Mouse (Mus musculus): ENCODE measurements at regions not wholly inside any gene's neighbourhood (a gene's known extent, or its start where the extent isn't known, plus 50 kb on each side); places are given as distances from the start of the nearest gene placed in this dataset.

DNA sequence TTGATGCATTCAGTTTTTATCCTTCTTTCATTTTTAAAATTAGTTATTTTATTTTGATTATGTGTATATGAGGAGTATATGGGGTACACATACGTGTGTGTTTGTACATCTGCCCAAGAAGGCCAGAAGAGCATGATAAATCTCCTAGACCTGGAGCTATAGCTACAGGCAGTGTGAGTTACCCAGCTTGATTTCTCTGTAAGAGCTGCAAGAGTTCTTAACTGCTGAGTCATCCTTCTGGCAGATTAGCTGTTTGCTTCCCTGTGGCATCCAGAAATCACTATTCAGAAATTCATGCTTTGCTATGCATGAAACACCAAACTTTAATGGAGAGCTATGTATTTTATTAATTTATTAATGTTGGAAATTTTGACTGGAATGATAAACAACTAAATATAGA, 466.3 kb upstream of the Zwint start:
- ATAC-seq (no peak), DNase-seq (ENCODE audit: low spot score) (no peak)
- Histone ChIP-seq H3K4me3 (ENCODE audit: low read depth, low read length) (no peak overlapping the region), H3K4me1 (ENCODE audit: control insufficient read depth, insufficient read depth, low read length) (no peaks in the 10 kb centered on the region), H3K36me3 (ENCODE audit: control insufficient read depth, insufficient read depth, low read length) (no peaks in the 10 kb centered on the region), H3K9ac (ENCODE audit: low read length) (no peak overlapping the region), H3K4me2 (ENCODE audit: low read length) (no peak overlapping the region), H3K9me3 (replicated peaks; ENCODE audit: control insufficient read depth, low read length) (no peaks in the 10 kb centered on the region), H3K27me3 (replicated peaks; ENCODE audit: control insufficient read depth, insufficient read depth, low read length) (no peaks in the 10 kb centered on the region), H3K27ac (ENCODE audit: low read depth, low read length) (no peak overlapping the region)
- 71% methylated on average over 1 of the region's 1 CpGs for WGBS

DNA sequence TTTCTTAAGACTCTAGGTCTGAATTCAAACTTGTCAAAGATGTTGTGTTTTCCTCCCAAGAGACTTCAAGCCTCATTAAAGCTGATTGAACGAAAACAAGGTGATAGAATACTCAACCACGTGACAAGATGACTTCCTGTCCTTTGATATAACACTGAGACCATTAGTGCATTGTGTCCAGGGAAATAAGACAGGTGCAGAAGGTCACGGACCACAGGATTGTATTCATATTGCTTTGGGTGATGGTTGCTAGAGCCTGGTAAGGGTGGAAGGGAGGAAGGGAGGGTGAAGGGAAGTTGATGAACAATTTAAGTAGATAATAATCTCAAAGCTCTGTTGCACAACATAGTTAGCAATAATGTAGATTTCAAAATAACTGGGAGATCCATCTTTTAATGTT, 436.8 kb upstream of the Zwint start:
- Histone ChIP-seq H3K9ac (ENCODE audit: low read length) (no peak overlapping the region), H3K9me3 (replicated peaks; ENCODE audit: control insufficient read depth, low read length) (no peaks in the 10 kb centered on the region), H3K36me3 (ENCODE audit: control insufficient read depth, insufficient read depth, low read length) (no peaks in the 10 kb centered on the region), H3K27ac (ENCODE audit: low read depth, low read length) (no peak overlapping the region), H3K4me3 (ENCODE audit: low read depth, low read length) (no peak overlapping the region), H3K4me1 (ENCODE audit: control insufficient read depth, insufficient read depth, low read length) (no peaks in the 10 kb centered on the region), H3K27me3 (replicated peaks; ENCODE audit: control insufficient read depth, insufficient read depth, low read length) (no peaks in the 10 kb centered on the region), H3K4me2 (ENCODE audit: low read length) (no peak overlapping the region)
- WGBS = 26% methylated on average over 3 of the region's 3 CpGs
- ATAC-seq (0 out of 2 replicates have a peak, but pooled peaks have one; percentile 18), DNase-seq (ENCODE audit: low spot score) (no peak)

DNA sequence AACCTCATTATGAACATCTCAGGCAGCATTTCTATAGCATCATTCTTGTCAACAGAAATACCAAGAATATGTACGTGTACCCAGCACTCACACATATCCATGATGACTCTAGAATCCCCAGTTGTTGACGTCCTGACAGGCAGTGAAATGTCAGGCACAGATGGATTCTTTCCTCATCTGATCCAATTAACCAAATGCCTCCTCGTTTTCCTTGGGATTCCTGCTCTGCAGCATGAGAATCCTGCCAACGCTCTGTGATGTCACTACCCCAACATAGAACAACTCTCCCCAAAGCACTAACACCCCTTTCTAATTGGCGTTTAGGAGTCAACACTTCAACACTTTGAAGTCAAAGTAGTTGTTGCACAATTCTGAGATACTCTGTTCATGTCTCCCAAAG, 433.5 kb upstream of the Zwint start:
- Histone ChIP-seq H3K27me3 (replicated peaks; ENCODE audit: control insufficient read depth, insufficient read depth, low read length) (no peaks in the 10 kb centered on the region), H3K4me1 (ENCODE audit: control insufficient read depth, insufficient read depth, low read length) (no peaks in the 10 kb centered on the region), H3K4me3 (ENCODE audit: low read depth, low read length) (no peak overlapping the region), H3K36me3 (ENCODE audit: control insufficient read depth, insufficient read depth, low read length) (no peaks in the 10 kb centered on the region), H3K9me3 (replicated peaks; ENCODE audit: control insufficient read depth, low read length) (no peaks in the 10 kb centered on the region), H3K9ac (ENCODE audit: low read length) (no peak overlapping the region), H3K4me2 (ENCODE audit: low read length) (no peak overlapping the region), H3K27ac (ENCODE audit: low read depth, low read length) (no peak overlapping the region)
- 55% methylated on average over 5 of the region's 5 CpGs for WGBS
- DNase-seq (ENCODE audit: low spot score) (peak; percentile 43), ATAC-seq (peak; percentile 34; the same call in 1 of the 2 replicates)

DNA sequence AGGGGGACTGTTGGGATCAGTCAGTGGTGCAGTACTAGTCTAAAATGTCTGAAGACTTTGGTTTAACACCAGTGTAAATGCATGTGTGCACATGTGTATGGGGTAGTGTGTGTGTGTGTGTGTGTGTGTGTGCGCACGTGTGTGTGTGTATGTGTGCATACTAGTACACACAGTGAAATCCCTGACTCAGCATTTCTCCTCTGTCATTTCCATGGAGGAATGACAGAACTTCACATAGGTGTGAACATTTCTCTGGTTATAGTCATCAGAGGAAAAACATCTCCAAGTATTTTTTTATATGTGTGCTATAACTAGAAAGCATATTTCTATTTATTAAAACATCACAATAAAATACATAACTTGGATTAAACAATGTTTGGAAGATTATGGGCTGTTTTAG, 432.1 kb upstream of the Zwint start:
- Histone ChIP-seq H3K4me2 (ENCODE audit: low read length) (no peak overlapping the region), H3K4me1 (ENCODE audit: control insufficient read depth, insufficient read depth, low read length) (no peaks in the 10 kb centered on the region), H3K9me3 (replicated peaks; ENCODE audit: control insufficient read depth, low read length) (no peaks in the 10 kb centered on the region), H3K36me3 (ENCODE audit: control insufficient read depth, insufficient read depth, low read length) (no peaks in the 10 kb centered on the region), H3K4me3 (ENCODE audit: low read depth, low read length) (no peak overlapping the region), H3K9ac (ENCODE audit: low read length) (no peak overlapping the region), H3K27me3 (replicated peaks; ENCODE audit: control insufficient read depth, insufficient read depth, low read length) (no peaks in the 10 kb centered on the region), H3K27ac (ENCODE audit: low read depth, low read length) (no peak overlapping the region)
- no peak for DNase-seq (ENCODE audit: low spot score)
- ATAC-seq = no peak
- 96% methylated on average over 2 of the region's 2 CpGs for WGBS

DNA sequence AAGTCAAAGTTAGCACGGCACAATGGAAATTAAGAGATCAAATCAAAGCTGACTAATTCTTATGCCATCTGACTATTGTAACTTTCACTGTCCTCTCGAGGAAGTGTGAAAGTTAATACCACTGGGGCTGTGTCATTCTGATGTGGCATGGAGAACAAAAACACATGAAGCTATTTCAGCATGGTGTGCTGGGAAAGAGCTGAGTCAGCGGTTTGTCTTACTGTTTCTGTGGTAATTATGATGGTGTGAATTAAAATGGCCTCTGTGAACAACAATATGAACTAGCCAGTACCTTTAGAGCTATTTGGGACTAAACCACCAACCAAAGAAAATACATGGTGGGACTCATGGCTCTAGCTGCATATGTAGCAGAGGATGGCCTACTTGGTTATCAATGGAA, 429.6 kb upstream of the Zwint start:
- Histone ChIP-seq H3K9me3 (replicated peaks; ENCODE audit: control insufficient read depth, low read length) (no peaks in the 10 kb centered on the region), H3K4me3 (ENCODE audit: low read depth, low read length) (no peak overlapping the region), H3K27ac (ENCODE audit: low read depth, low read length) (no peak overlapping the region), H3K4me2 (ENCODE audit: low read length) (no peak overlapping the region), H3K4me1 (ENCODE audit: control insufficient read depth, insufficient read depth, low read length) (no peaks in the 10 kb centered on the region), H3K36me3 (ENCODE audit: control insufficient read depth, insufficient read depth, low read length) (no peaks in the 10 kb centered on the region), H3K9ac (ENCODE audit: low read length) (no peak overlapping the region), H3K27me3 (replicated peaks; ENCODE audit: control insufficient read depth, insufficient read depth, low read length) (no peaks in the 10 kb centered on the region)
- WGBS = 75% methylated on average over 3 of the region's 3 CpGs
- ATAC-seq (no peak), DNase-seq (ENCODE audit: low spot score) (no peak)

DNA sequence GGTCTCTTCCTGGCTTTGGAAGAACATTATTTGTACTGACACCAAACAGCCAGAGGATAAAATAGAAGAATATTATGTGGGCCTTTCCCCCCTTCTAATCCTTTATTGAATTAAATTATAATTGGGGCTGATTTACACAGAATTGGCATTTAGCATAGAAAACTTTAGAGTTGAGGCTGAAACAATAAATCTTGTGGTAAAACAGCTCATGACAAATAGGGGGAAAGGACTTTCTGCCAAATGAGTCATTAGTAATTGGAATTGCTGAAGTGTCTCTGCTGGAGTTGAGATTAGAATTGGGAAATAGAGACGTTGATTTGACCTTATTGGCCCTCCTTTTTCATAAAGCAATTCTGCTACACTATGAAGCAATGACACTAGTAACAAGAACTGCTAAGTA, 410.5 kb upstream of the Zwint start:
- Histone ChIP-seq H3K36me3 (ENCODE audit: control insufficient read depth, insufficient read depth, low read length) (no peaks in the 10 kb centered on the region), H3K27ac (ENCODE audit: low read depth, low read length) (no peak overlapping the region), H3K27me3 (replicated peaks; ENCODE audit: control insufficient read depth, insufficient read depth, low read length) (no peaks in the 10 kb centered on the region), H3K9me3 (replicated peaks; ENCODE audit: control insufficient read depth, low read length) (no peaks in the 10 kb centered on the region), H3K9ac (ENCODE audit: low read length) (no peak overlapping the region), H3K4me2 (ENCODE audit: low read length) (no peak overlapping the region), H3K4me1 (ENCODE audit: control insufficient read depth, insufficient read depth, low read length) (no peaks in the 10 kb centered on the region), H3K4me3 (ENCODE audit: low read depth, low read length) (no peak overlapping the region)
- ATAC-seq = no peak
- 41% methylated on average over 1 of the region's 1 CpGs for WGBS
- no peak for DNase-seq (ENCODE audit: low spot score)
